Mouse (Mus musculus) MEL (cell line): ENCODE measurements around the gene Rhot2. TPM values are rescaled to one million over a fixed set of nuclear protein-coding genes. Genes with fewer than 3 reads are reported as not detected.

Source experiments
- DNase-seq: peaks from one replicate; pipeline ENCODE4 v3.0.0; 2011; ENCODE audit warnings: low read depth, low spot score
- H3K27ac ChIP-seq: 2 replicates; pipeline ENCODE4 v1.5.1; 2012; ENCODE audit warnings: low read depth, mild to moderate bottlenecking, control low read depth, low read length, moderate library complexity; ENCODE audit not compliant: control insufficient read depth
- H3K27me3 ChIP-seq, 2 experiments: fragments of 150-350 bp in 1 of 2; sonication (generic) in 1 of 2; 2 replicates each; pipeline ENCODE4 v1.6.1; 2012; ENCODE audit warnings: low read length in 2 of 2, mild to moderate bottlenecking in 2 of 2, improper control_type of control experiment in 1 of 2, moderate library complexity in 1 of 2; ENCODE audit not compliant: insufficient read depth in 2 of 2, control insufficient read depth in 1 of 2
- H3K36me3 ChIP-seq, 2 experiments: 2 replicates each; pipeline ENCODE4 v1.6.1; 2012 to 2014; ENCODE audit warnings: low read length in 2 of 2, improper control_type of control experiment in 1 of 2, inconsistent platforms in 1 of 2, mild to moderate bottlenecking in 1 of 2; ENCODE audit not compliant: insufficient read depth in 2 of 2, control insufficient read depth in 1 of 2
- H3K4me1 ChIP-seq, 2 experiments: fragments of 150-350 bp in 1 of 2; sonication (generic) in 1 of 2; 2 replicates each; pipeline ENCODE4 v1.6.1; 2012; ENCODE audit warnings: low read length in 2 of 2, improper control_type of control experiment in 1 of 2, mild to moderate bottlenecking in 1 of 2; ENCODE audit not compliant: insufficient read depth in 2 of 2, control insufficient read depth in 1 of 2
- H3K4me3 ChIP-seq, 2 experiments: fragments of 150-350 bp in 1 of 2; sonication (generic) in 1 of 2; 2 replicates each; pipeline ENCODE4 v1.5.1; 2012; ENCODE audit warnings: low read depth in 2 of 2, low read length in 2 of 2, mild to moderate bottlenecking in 2 of 2, moderate library complexity in 2 of 2, control low read depth in 1 of 2, improper control_type of control experiment in 1 of 2; ENCODE audit not compliant: control insufficient read depth in 1 of 2, insufficient read depth in 1 of 2
- H3K79me2 ChIP-seq: 2 replicates; pipeline ENCODE4 v1.6.1; 2012; ENCODE audit warnings: mild to moderate bottlenecking, low read length, moderate library complexity; ENCODE audit not compliant: control insufficient read depth, poor library complexity, insufficient read depth
- H3K9ac ChIP-seq: 2 replicates; pipeline ENCODE4 v1.6.1; 2012; ENCODE audit warnings: low read depth, mild to moderate bottlenecking, control low read depth, low read length, moderate library complexity; ENCODE audit not compliant: control insufficient read depth, poor library complexity, severe bottlenecking
- H3K9me3 ChIP-seq: fragments of 150-350 bp; sonication (generic); replicated peaks from 2 replicates; pipeline ENCODE4 v1.6.1; 2012; ENCODE audit warnings: mild to moderate bottlenecking, low read length, improper control_type of control experiment, moderate library complexity; ENCODE audit not compliant: insufficient read depth
- CHD1 ChIP-seq: IDR thresholded peaks from 2 replicates; pipeline ENCODE4 v1.6.1; 2012; ENCODE audit warnings: low read depth, mild to moderate bottlenecking, inconsistent platforms, low read length, improper control_type of control experiment
- CHD2 ChIP-seq: IDR thresholded peaks from 2 replicates; pipeline ENCODE4 v1.6.1; 2011; ENCODE audit warnings: low read length, improper control_type of control experiment
- EP300 ChIP-seq, 2 experiments: IDR thresholded peaks; 2 replicates each; pipeline ENCODE4 v1.6.1; 2011; ENCODE audit warnings: improper control_type of control experiment in 2 of 2, low read length in 2 of 2, low read depth in 1 of 2, mild to moderate bottlenecking in 1 of 2
- ETS1 ChIP-seq: IDR thresholded peaks from 2 replicates; pipeline ENCODE4 v1.6.1; 2012; ENCODE audit warnings: low read depth, mild to moderate bottlenecking, inconsistent platforms, low read length, improper control_type of control experiment, moderate library complexity
- GABPA ChIP-seq: IDR thresholded peaks from 2 replicates; pipeline ENCODE4 v1.6.1; 2012; ENCODE audit warnings: low read depth, mild to moderate bottlenecking, inconsistent platforms, low read length, improper control_type of control experiment, moderate library complexity
- GATA1 ChIP-seq: IDR thresholded peaks from 2 replicates; pipeline ENCODE4 v1.6.1; 2011; ENCODE audit warnings: low read depth, low read length, improper control_type of control experiment
- HCFC1 ChIP-seq: IDR thresholded peaks from 2 replicates; pipeline ENCODE4 v1.6.1; 2012; ENCODE audit warnings: low read depth, mild to moderate bottlenecking, inconsistent platforms, low read length, improper control_type of control experiment, moderate library complexity
- JUND ChIP-seq: IDR thresholded peaks from 2 replicates; pipeline ENCODE4 v1.6.1; 2011; ENCODE audit warnings: low read depth, mild to moderate bottlenecking, improper control_type of control experiment, low read length
- KAT2A ChIP-seq: conservative IDR thresholded peaks from 2 replicates; pipeline ENCODE4 v1.6.1; 2012; ENCODE audit warnings: low read depth, low read length, improper control_type of control experiment, inconsistent platforms
- MAX ChIP-seq: IDR thresholded peaks from 2 replicates; pipeline ENCODE4 v1.6.1; 2011; ENCODE audit warnings: low read length, improper control_type of control experiment
- MAZ ChIP-seq: IDR thresholded peaks from 2 replicates; pipeline ENCODE4 v1.6.1; 2012; ENCODE audit warnings: low read depth, mild to moderate bottlenecking, inconsistent platforms, low read length, improper control_type of control experiment
- MEF2A ChIP-seq: IDR thresholded peaks from 2 replicates; pipeline ENCODE4 v1.6.1; 2014; ENCODE audit warnings: low read depth, mild to moderate bottlenecking, inconsistent platforms, low read length, improper control_type of control experiment; ENCODE audit not compliant: poor library complexity, insufficient replicate concordance, severe bottlenecking; ENCODE audit errors: extremely low read depth
- MYB ChIP-seq: IDR thresholded peaks from 2 replicates; pipeline ENCODE4 v1.6.1; 2011; ENCODE audit warnings: mild to moderate bottlenecking, low read depth, low read length, improper control_type of control experiment
- NRF1 ChIP-seq: IDR thresholded peaks from 2 replicates; pipeline ENCODE4 v1.6.1; 2014; ENCODE audit warnings: low read depth, mild to moderate bottlenecking, inconsistent platforms, low read length, improper control_type of control experiment, moderate library complexity; ENCODE audit not compliant: poor library complexity, insufficient read depth, severe bottlenecking
- POLR2A ChIP-seq, 2 experiments: IDR thresholded peaks; 2 replicates each; pipeline ENCODE4 v1.6.1; 2011 to 2012; ENCODE audit warnings: low read length in 2 of 2, mild to moderate bottlenecking in 2 of 2, control low read depth in 1 of 2, improper control_type of control experiment in 1 of 2, low read depth in 1 of 2, moderate library complexity in 1 of 2; ENCODE audit not compliant: control insufficient read depth in 1 of 2, insufficient read depth in 1 of 2, poor library complexity in 1 of 2
- RCOR1 ChIP-seq: IDR thresholded peaks from 2 replicates; pipeline ENCODE4 v1.6.1; 2012; ENCODE audit warnings: low read depth, mild to moderate bottlenecking, inconsistent platforms, low read length, improper control_type of control experiment
- TAL1 ChIP-seq: IDR thresholded peaks from 2 replicates; pipeline ENCODE4 v1.6.1; 2012; ENCODE audit warnings: mild to moderate bottlenecking, inconsistent platforms, low read length, moderate library complexity, mixed read lengths
- TBP ChIP-seq: IDR thresholded peaks from 2 replicates; pipeline ENCODE4 v1.8.0; 2011; ENCODE audit warnings: low read depth, low read length, improper control_type of control experiment
- TCF12 ChIP-seq: IDR thresholded peaks from 2 replicates; pipeline ENCODE4 v1.6.1; 2014; ENCODE audit warnings: low read depth, mild to moderate bottlenecking, inconsistent platforms, low read length, improper control_type of control experiment, moderate library complexity
- UBTF ChIP-seq: IDR thresholded peaks from 2 replicates; pipeline ENCODE4 v1.6.1; 2012; ENCODE audit warnings: low read depth, mild to moderate bottlenecking, inconsistent platforms, low read length, improper control_type of control experiment, moderate library complexity, borderline replicate concordance; ENCODE audit not compliant: insufficient read depth
- USF2 ChIP-seq, 2 experiments: IDR thresholded peaks; 2 replicates each; pipeline ENCODE4 v1.6.1; 2011 to 2012; ENCODE audit warnings: improper control_type of control experiment in 2 of 2, low read length in 2 of 2, borderline replicate concordance in 1 of 2, inconsistent platforms in 1 of 2, low read depth in 1 of 2, mild to moderate bottlenecking in 1 of 2; ENCODE audit not compliant: insufficient read depth in 1 of 2
- ZKSCAN1 ChIP-seq: IDR thresholded peaks from 2 replicates; pipeline ENCODE4 v1.6.1; 2012; ENCODE audit warnings: low read depth, mild to moderate bottlenecking, inconsistent platforms, low read length, improper control_type of control experiment, moderate library complexity
- ZNF384 ChIP-seq: IDR thresholded peaks from 2 replicates; pipeline ENCODE4 v1.6.1; 2012; ENCODE audit warnings: low read depth, mild to moderate bottlenecking, inconsistent platforms, low read length, improper control_type of control experiment
- polyA plus RNA-seq, 2 experiments: library from polyadenylated mRNA; stranded (reverse) in 1 of 2; unstranded in 1 of 2; fragments of >175 nt in 1 of 2; fragments of >200 nt in 1 of 2; gene quantifications; 2 replicates each; pipeline versions ENCODE4 v1.2.1 to v1.2.4; 2012; ENCODE audit warnings: low replicate concordance in 2 of 2, low read depth in 1 of 2; ENCODE audit not compliant: insufficient read length in 2 of 2, insufficient read depth in 1 of 2, missing spikeins in 1 of 2
- total RNA-seq: library from RNA; depleted of rRNA; stranded (reverse); fragments of 300-350 nt; gene quantifications from 2 replicates; pipeline ENCODE4 v1.2.3, GENCODE M21; 2012

The Rhot2 gene
- total and polyA plus RNA-seq, 3 experiments, result 29.1 to 54.5 TPM; not detected in 1

DNA sequence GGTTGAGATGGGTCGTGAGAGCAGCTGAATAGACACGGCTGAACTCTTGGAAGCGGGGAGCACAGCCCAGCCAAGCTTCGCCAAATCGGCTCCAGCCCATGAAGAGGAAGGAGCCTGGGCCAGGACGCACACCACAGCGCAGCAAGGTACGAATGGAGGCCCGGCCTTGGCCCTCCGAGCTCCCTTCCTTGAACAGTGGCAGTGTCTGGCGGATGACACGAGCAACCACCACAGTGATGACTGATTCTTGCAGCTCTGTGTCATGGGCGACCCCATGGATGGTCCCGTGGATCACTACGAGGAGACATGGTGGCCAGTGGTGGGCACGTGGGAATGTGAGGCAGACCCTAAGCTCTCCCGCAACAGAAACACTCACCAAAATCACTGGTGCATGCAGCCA is 49.7 kb downstream of the Rhot2 start:
- H3K4me1 ChIP-seq, result peaks cover 0 to 30% of the 10 kb centered on the region in 2 experiments; a peak in 2 of 4 replicates
- no peak for TF ChIP-seq TBP
- TF ChIP-seq RCOR1, result no peak
- no peak for TF ChIP-seq CHD1
- no peak for TF ChIP-seq MYB
- no peak for TF ChIP-seq MAX
- TF ChIP-seq CHD2, result no peak
- TF ChIP-seq MEF2A, result no peak
- no peak for TF ChIP-seq ZKSCAN1
- TF ChIP-seq GATA1, result no peak
- TF ChIP-seq, all 39 proteins: peak for 0
- Histone ChIP-seq H3K27ac (no peak overlapping the region), H3K4me3 (no peak overlapping the region), H3K36me3 (peaks cover 0 to 9% of the 10 kb centered on the region in 2 experiments; a peak in 1 of 4 replicates), H3K79me2 (peaks cover 20% of the 10 kb centered on the region), H3K9me3 (no peaks in the 10 kb centered on the region), H3K9ac (no peak overlapping the region), H3K27me3 (no peaks in the 10 kb centered on the region)
- DNase-seq, result no peak

DNA sequence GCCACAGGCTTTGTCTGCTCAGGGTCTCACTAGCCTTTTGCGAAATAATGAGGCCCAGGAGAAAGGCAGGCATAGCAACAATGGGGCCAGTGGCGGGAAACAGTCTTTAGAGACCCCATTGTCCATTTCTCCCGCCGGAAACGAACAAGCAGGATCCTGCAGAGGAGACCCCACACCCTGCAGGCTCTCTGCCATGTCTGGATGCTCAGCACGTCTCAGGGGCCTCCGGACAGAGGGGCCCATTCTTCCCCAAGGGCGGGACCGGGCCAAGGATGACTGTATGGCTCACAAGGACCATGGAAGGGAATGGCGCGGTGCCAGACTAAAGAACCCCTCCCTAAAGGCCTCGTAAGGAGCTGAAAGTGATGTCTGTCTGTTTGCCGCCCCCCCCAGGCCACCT is 50.5 kb downstream of the Rhot2 start:
- Histone ChIP-seq H3K4me3 (no peak overlapping the region), H3K9me3 (no peaks in the 10 kb centered on the region), H3K27me3 (no peaks in the 10 kb centered on the region)
- DNase-seq, result no peak
- no peak for TF ChIP-seq MAX
- TF ChIP-seq NRF1, result no peak
- no peak for TF ChIP-seq KAT2A
- TF ChIP-seq HCFC1, result no peak
- no peak for TF ChIP-seq UBTF
- no peak for TF ChIP-seq ETS1
- no peak for TF ChIP-seq MAZ
- no peak for TF ChIP-seq POLR2A (IDR thresholded peaks at IDR 0.05; ENCODE audit: control insufficient read depth in 1 of 2, insufficient read depth in 1 of 2, low read depth in 1 of 2, low read length in 2 of 2, poor library complexity in 1 of 2)
- no peak for TF ChIP-seq ZNF384
- no peak for TF ChIP-seq TCF12
- TF ChIP-seq ZKSCAN1, result no peak
- no peak for TF ChIP-seq GABPA
- TF ChIP-seq TBP, result no peak
- TF ChIP-seq EP300 (IDR thresholded peaks at IDR 0.05; ENCODE audit: low read depth in 1 of 2, low read length in 2 of 2), result no peak
- no peak for TF ChIP-seq GATA1
- no peak for TF ChIP-seq TAL1
- no peak for TF ChIP-seq JUND
- no peak for TF ChIP-seq USF2 (IDR thresholded peaks at IDR 0.05; ENCODE audit: borderline replicate concordance in 1 of 2, insufficient read depth in 1 of 2, low read depth in 1 of 2, low read length in 2 of 2)
- TF ChIP-seq, all 39 proteins: peak for 0
- no peak overlapping the region for H3K27ac ChIP-seq
- peaks cover 0 to 9% of the 10 kb centered on the region in 2 experiments; a peak in 1 of 4 replicates for H3K36me3 ChIP-seq
- H3K9ac ChIP-seq, result no peak overlapping the region
- peaks cover 20% of the 10 kb centered on the region for H3K79me2 ChIP-seq
- H3K4me1 ChIP-seq, result peaks cover 0 to 30% of the 10 kb centered on the region in 2 experiments; a peak in 2 of 4 replicates
